Mouse (Mus musculus) myocyte (in vitro differentiated cells): ENCODE data around the gene Ush1c.

Experiments
- REST ChIP-seq: IDR thresholded peaks from one replicate; pipeline ENCODE4 v1.6.1; 2011; ENCODE audit warnings: mild to moderate bottlenecking, control low read depth, moderate library complexity; ENCODE audit not compliant: insufficient read depth, insufficient read length
- TCF12 ChIP-seq: IDR thresholded peaks from one replicate; pipeline ENCODE4 v1.6.1; 2011; ENCODE audit warnings: mild to moderate bottlenecking, control low read depth; ENCODE audit not compliant: poor library complexity, insufficient read depth, severe bottlenecking

DNA sequence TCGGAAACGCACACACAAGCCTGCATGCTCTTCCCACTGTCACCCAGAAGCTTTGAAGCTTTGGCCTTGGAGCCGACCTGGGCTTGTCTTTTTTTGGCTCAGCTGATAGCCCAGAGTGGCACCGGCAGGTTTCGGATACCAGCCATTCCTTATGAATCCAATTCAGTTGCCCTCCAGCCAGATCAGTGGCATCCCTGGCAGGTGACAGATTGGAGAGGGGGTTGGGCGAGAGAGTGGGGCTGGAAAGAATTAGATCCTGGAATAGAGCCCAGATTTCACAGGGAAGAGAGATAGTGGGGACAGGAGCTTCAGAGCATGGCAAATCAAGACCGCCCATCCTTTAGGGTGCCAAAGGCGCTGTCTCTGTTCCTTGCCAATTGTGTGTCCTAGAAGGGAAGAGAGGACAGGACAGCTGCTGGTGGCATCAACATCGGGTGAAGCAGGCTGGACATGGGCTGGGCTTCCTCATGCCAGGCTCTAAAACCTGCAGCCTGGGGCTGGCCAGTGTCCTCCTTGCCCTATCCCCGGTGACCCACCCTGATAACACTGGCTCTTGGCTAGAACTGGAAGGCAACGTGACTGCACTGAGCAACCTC, 76.1 kb downstream of the Ush1c start:
- TF ChIP-seq TCF12 (no peak), REST (no peak)
